Mouse (Mus musculus): ENCODE results near the gene Slbp.

Gene Slbp

GRCm38 (mm10) chr5:33632526-33632925, 19.8 kb downstream of the Slbp start:
- in situ Hi-C loops (cut with MboI, MseI), result loop anchor here (25.0 kb wide), 1 partner anchor 795 kb away; the partner anchor contains the start of gene Gm20671

GRCm38 (mm10) chr5:33630615-33631014, 21.8 kb downstream of the Slbp start:
- in situ Hi-C loops (cut with MboI, MseI), result loop anchor here (25.0 kb wide), 1 partner anchor 793 kb away; the partner anchor contains the start of gene Gm20671

GRCm38 (mm10) chr5:33630061-33630460, 22.3 kb downstream of the Slbp start:
- in situ Hi-C loops (cut with MboI, MseI), result loop anchor here (25.0 kb wide), 1 partner anchor 793 kb away; the partner anchor contains the start of gene Gm20671

- in situ Hi-C loops (cut with MboI, MseI), result loop anchor here (25.0 kb wide), 1 partner anchor 792 kb away; the partner anchor contains the start of gene Gm20671
These were observed 22.9 kb downstream of the Slbp start, which contains the start of the genes Fam53a and Gm9903 for GRCm38 (mm10) chr5:33629301-33629987. TSS of gene Fam53a (minus strand) at chr5:33629635. TSS of gene Gm9903 (plus strand) at chr5:33629925.

GRCm38 (mm10) chr5:33628820-33629300, 23.5 kb downstream of the Slbp start:
- in situ Hi-C loops (cut with MboI, MseI), result loop anchor here (25.0 kb wide), 1 partner anchor 792 kb away; the partner anchor contains the start of gene Gm20671

- in situ Hi-C loops (cut with MboI, MseI), result loop anchor here (25.0 kb wide), 1 partner anchor 791 kb away; the partner anchor contains the start of gene Gm20671
These were observed 24.4 kb downstream of the Slbp start for GRCm38 (mm10) chr5:33627968-33628367.

GRCm38 (mm10) chr5:33623766-33624165, 28.6 kb downstream of the Slbp start:
- in situ Hi-C loops (cut with MboI, MseI), result loop anchor here (5.0 kb wide), 1 partner anchor 34 kb away; the partner anchor contains the start of genes Tacc3 and Tmem129

- in situ Hi-C loops (cut with MboI, MseI), result loop anchor here (5.0 kb wide), 1 partner anchor 35 kb away; the partner anchor contains the start of genes Tacc3 and Tmem129
These were observed 29.7 kb downstream of the Slbp start for GRCm38 (mm10) chr5:33622671-33623070.

GRCm38 (mm10) chr5:33614391-33614790, 38.0 kb downstream of the Slbp start:
- in situ Hi-C loops (cut with MboI, MseI), result no loop called here

GRCm38 (mm10) chr5:33611795-33612194, 40.6 kb downstream of the Slbp start:
- in situ Hi-C loops (cut with MboI, MseI), result no loop called here

GRCm38 (mm10) chr5:33609226-33609625, 43.1 kb downstream of the Slbp start:
- in situ Hi-C loops (cut with MboI, MseI), result no loop called here

- in situ Hi-C loops (cut with MboI, MseI), result no loop called here
These were observed 44.9 kb downstream of the Slbp start for GRCm38 (mm10) chr5:33607434-33607833.

GRCm38 (mm10) chr5:33606631-33607030, 45.7 kb downstream of the Slbp start:
- in situ Hi-C loops (cut with MboI, MseI), result no loop called here

GRCm38 (mm10) chr5:33605314-33605713, 47.1 kb downstream of the Slbp start:
- in situ Hi-C loops (cut with MboI, MseI), result no loop called here

- in situ Hi-C loops (cut with MboI, MseI), result no loop called here
These were observed 58.8 kb downstream of the Slbp start for GRCm38 (mm10) chr5:33593620-33594019.

GRCm38 (mm10) chr5:33589221-33589888, 63.0 kb downstream of the Slbp start:
- in situ Hi-C loops (cut with MboI, MseI), result no loop called here

- in situ Hi-C loops (cut with MboI, MseI), result no loop called here
These were observed 64.3 kb downstream of the Slbp start for GRCm38 (mm10) chr5:33588066-33588465.

GRCm38 (mm10) chr5:33587498-33588058, 64.8 kb downstream of the Slbp start:
- in situ Hi-C loops (cut with MboI, MseI), result no loop called here

All from regulatory T cell (primary cell).